Mouse (Mus musculus): ENCODE results near the gene Pde7b. TPM values are rescaled to one million over a fixed set of nuclear protein-coding genes. Genes with fewer than 3 reads are reported as not detected.
A peak's percentile ranks its signal among the peaks of the same experiment; 100 is the strongest.

The Pde7b gene
- total and polyA plus RNA-seq, 3 experiments: 3.5 to 15.8 (median 12.4) TPM

- no peak for DNase-seq
Measured at GRCm38 (mm10) chr10:20654187-20654586, 70.7 kb downstream of the Pde7b start.

DNA sequence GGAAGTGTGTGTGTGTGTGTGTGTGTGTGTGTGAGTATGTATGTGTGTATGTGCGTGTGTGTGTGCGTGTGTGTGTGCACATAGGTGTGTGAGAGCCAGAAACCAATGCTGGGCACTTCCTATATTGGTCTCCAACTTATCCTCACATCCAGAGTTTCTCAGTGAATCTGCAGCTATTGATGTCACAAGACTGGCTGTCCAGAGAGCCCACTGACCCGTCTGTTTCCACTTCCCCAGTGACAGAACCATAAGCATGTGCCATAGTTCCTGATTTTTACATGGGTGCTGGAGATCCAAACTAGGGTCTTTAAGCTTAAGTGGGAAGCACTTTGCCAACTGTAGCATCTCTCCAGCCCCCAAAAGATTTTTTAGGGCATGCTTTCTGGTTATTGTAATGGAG lies 71.6 kb downstream of the Pde7b start:
- DNase-seq: no peak

DNA sequence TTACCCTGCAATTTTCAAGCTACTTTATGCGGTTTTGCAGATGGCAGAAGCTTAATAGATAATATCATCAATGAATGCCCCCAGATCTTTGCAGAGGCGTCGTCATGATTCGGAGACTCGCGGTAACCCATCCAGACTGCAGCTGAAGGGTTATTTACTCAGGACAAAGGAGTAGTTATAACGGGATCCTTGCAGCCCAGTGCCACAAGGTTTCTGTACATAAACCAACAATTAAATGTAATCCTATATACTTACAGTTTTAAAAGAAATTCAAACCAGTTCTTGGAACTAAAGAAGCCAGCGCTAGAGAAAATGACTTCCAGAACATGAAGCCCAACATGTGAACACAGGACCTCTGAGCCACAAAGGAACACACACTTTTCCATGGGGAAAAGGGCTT lies 88.5 kb downstream of the Pde7b start:
- DNase-seq: no peak

DNA sequence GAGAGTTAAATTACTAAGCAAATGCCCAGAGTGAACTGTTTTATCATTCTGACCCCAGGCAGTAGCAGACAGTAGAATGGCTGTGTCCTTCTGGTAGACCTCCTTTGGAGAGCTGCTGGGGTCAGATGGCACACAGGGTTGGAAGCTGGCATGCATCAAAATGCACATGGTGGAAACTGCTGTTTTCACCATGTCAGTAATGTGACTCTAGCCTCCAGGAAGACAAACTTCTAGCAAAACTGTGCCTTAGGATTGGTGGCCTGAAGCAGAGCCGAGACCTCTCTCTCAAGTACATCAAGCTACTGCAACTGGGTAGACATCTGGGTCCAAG lies 91.8 kb downstream of the Pde7b start:
- no peak for DNase-seq

DNA sequence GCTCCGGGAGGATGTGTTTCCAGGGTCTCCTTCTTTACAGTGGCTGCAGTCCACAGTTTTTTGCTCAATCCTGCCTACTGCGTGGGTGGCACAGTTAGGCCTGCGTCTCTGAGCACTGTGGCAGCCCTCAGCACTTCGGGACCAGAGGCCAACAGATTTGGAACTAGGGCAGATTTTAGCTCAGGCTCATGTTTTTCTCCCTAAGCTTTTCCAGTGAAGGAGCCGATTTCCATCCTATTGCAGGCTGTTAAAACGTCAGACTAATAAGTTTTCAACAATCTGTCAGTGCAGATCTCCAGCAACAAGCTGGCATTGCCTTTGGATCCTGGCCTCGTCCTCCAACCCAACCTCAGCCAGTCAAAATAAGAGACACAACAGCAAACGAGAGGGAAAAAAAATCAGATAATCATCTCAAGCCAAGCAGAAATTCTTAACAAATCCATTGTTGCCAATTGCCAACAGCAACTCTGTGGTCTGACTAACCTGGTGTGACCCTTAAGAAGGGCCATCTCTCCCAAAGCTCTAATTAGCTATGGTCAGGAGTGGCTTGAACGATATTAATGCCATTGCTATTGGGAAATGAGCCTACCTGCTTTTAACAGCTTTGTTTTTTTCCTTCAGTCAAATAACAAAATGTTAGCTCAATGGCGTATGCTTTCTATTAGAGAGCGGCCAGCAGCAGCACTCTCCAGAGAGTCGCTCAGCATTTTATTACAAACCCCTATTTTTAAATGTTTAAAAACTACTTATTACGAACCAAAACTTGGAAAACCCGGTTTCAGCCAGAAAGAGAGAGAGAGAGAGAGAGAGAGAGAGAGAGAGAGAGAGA lies 92.4 kb downstream of the Pde7b start:
- DNase-seq: no peak

- peak; percentile 28 for DNase-seq
Measured at GRCm38 (mm10) chr10:20630122-20630521, 94.8 kb downstream of the Pde7b start.

DNA sequence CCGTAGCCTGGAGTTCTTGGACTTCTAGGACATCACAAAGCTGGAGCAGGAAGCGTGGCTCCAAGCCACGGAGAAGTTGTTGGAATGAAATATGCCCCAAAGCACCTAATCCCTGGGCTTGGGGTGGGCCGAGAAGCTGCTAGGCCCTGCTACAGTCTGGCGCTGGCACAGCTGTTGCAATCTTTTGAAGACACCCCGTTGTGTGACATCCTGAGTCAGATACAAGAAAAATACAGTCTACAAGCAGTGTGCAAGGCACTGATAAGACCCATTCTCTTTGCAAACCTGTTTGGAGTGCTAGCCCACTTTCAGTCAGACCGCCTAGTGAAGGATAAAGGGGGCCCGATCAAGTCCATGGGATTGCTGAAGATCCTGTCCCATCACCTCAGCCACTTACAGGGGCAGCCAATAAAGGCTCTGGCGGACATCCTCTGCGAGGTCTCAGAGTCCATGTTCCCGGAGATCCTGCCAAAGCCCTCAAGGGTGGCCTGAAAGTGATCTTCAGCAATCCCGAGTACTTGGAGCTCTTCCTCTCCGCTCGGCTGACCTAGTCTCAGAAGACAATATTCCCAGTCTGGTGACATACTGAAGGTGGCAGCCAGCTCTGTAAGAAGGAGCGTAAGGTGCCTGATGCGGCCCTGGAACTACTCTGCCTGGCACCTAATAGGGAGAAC lies 99.0 kb downstream of the Pde7b start:
- DNase-seq: no peak

- no peak for DNase-seq
Measured at GRCm38 (mm10) chr10:20621661-20622454, 103.0 kb downstream of the Pde7b start.

GRCm38 (mm10) chr10:20606007-20606406 lies 118.9 kb downstream of the Pde7b start:
- no peak for DNase-seq

- DNase-seq: peak; percentile 36
Measured at GRCm38 (mm10) chr10:20595107-20595810, 129.6 kb downstream of the Pde7b start.

- no peak for DNase-seq
Measured at GRCm38 (mm10) chr10:20594015-20594414, 130.9 kb downstream of the Pde7b start.

DNA sequence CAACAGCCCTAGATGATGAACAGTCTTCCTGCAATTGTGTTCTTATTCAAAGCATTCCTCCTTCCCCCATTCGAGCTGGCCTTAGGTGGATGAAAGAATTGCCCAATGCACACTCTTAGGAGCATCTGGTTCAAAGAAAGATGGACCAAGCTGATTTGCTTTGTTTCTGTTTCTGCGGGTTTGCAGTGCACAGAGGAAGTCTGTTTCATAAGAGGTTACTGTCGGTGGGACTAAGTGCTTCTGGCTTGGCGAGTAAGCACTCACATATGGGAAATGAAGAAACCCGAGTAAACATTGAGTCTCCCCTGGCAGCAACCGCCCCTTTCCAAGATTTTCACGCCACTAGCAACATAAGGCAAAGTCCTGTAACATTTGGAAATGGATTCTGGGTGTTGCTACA lies 134.8 kb downstream of the Pde7b start:
- peak; percentile 15 for DNase-seq

GRCm38 (mm10) chr10:20585959-20586358 lies 138.9 kb downstream of the Pde7b start:
- DNase-seq: no peak

DNA sequence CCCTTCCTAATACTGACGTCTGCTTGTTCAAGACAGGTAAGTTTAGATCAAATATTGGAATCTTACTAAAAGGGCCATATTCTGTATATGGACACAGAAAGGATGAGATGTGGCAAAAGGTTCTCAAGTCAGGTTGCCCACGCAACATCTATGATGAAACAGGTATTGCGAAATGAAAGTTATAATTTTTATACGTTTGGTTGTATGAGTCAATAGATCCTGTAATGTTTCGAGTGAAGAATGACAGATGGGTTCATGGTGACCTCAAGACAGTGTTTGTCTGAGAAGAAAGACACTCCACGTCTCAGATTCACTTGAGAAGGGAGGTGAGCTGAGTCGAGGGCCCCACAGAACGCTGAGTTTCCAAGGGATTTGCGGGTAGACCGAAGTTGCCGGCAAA lies 149.9 kb downstream of the Pde7b start:
- DNase-seq: no peak

DNA sequence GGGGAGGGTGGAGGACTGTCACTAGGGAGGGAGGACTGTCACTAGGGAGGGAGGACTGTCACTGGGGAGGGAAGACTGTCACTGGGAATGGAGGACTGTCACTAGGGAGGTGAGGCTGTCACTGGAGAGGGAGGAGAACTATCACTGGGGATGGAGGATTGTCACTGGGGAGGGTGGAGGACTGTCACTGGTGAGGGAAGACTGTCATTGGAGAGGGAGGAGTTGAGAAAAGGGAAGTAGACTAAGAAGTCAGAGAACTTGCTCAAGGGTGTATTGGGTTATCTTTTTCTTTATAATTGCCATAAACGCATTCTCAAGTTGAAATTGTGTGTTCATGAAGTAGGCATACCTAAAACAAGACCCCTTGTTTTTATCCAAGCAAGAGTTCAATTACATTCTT lies 150.5 kb downstream of the Pde7b start:
- DNase-seq: no peak

GRCm38 (mm10) chr10:20571521-20571920 lies 153.4 kb downstream of the Pde7b start:
- no peak for DNase-seq

- DNase-seq: no peak
Measured at GRCm38 (mm10) chr10:20568630-20569029, 156.2 kb downstream of the Pde7b start.

GRCm38 (mm10) chr10:20567684-20568236 lies 157.1 kb downstream of the Pde7b start:
- DNase-seq: no peak

DNA sequence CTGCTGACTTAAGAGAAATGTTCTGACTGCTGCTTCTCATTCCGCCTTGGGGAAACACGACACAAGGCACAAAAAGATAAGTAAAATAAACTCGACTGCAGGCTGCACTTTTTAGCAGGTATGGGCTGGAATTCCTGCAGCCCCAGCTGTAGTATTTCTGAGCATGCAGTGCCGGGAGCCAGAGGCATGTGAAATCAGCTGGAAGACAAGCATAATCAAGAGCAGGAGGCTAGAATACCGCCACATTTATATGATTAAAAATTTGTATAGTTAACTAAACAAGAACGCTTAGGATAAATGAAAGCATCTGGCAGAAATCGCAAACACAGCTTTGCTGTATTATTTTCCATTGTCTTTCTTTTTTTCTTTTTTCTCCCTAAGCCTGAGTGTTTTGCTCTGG lies 168.4 kb downstream of the Pde7b start:
- DNase-seq: no peak

DNA sequence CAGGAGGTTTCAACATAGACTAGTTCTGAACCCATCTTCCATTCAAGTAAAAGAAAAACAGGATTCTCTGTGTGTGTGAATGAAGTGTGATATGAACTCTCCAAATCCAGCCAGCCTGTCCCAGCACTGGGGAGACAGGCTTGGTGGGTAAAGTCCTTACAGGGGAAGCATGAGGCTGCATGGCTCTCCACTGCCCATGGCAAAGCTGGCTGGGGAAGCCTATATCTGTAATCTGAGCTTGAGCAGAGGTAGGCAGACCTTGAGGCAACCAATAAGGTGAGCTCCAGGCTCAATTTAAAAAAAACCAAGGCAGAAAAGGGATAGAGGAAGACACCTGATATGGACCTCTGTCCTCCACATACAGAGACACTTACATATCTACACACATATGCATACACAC lies 173.5 kb downstream of the Pde7b start:
- no peak for DNase-seq

DNA sequence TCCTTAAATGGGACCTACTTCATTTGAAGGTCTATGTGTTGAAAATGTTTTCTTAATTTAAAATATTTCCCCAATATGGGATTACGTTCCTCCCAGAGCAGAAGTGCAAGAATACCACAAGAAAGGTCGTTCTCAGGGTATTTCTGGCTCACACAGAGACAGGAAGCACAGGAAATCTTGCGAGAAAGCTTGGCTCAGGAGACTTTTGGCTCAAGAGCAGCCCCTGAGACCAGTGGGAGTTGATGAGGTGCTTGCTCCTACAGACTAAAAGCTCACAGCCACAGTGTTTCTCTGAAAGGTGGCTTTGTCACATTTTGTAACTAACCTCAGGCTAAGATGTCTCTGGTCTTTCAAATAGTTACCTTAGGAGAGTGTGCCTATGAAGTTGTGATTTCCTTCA lies 174.1 kb downstream of the Pde7b start:
- peak; percentile 29 for DNase-seq

DNA sequence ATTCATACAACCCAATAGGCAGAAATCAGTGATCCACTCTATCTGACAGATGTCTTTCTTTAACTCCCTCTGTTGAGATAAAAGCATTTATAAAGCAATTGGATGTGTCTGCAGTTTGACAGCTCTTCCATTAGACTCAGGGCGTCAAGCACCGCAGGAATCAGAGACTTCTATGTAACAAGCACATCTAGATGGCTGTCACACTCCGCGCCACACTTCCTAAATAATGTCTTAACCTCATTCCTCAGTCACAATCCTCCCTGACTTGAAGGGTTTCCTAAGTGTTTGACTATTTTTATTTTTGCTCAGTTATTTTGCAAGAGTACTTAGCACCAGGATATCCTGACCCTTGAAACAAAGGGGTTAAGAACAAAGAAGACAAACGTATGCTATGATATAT lies 174.7 kb downstream of the Pde7b start:
- DNase-seq: no peak

Data from adrenal gland, adult 2 months (tissue).